Mouse (Mus musculus) splenic B cell, adult 2 months (primary cell): Measurements from ENCODE around the gene Adcy2.
A peak's percentile ranks its signal among the peaks of the same experiment; 100 is the strongest.

Experiments
- DNase-seq: peaks from one replicate; pipeline ENCODE4 v3.0.0-alpha.2; 2011; ENCODE audit warnings: low read depth, low spot score
- H3K27me3 ChIP-seq: 2 replicates; pipeline ENCODE4 v1.6.1; 2012; ENCODE audit warnings: mild to moderate bottlenecking, low read length, moderate library complexity, mixed read lengths; ENCODE audit not compliant: control insufficient read depth, poor library complexity, insufficient read depth, severe bottlenecking
- H3K36me3 ChIP-seq: 2 replicates; pipeline ENCODE4 v1.6.1; 2012; ENCODE audit warnings: mild to moderate bottlenecking, low read length, moderate library complexity, mixed read lengths; ENCODE audit not compliant: control insufficient read depth, poor library complexity, insufficient read depth, severe bottlenecking

Gene Adcy2

DNA sequence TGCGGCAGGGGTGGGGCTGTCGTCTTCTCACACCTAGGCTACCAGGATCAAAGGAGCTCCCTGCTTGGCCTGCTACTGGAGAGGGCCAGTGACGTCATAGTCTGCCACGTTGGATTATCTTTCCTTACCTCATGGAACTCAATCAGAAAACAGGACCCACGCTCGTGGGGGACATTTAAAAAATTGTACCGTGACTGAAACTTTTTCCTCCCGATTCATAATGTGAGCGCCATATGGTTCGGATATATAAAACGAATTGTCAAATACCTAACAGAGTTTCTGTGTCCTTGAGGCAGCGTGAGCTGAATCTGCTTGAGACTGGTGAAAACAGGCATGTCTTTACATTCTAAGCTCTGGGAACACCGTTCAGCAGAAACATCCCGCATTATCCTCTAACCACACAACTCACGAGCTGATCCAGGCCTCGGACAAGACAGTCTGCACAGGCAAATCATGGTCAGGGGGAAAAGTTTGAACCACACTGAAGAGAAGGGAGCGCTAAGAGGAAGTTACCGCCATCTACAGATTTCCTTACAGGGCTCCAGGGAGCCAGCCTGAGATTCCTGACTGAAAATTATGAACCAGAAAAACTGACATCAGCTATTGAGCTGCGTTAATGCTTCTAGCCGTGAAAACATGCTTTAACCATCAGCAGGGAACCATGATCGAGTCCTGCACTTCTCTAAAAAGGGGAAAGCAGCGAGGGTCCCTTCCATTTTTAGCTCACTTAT lies 1.4 kb downstream of the Adcy2 start:
- DNase-seq: no peak
- Histone ChIP-seq H3K27me3 (no peaks in the 10 kb centered on the region), H3K36me3 (no peaks in the 10 kb centered on the region)

GRCm38 (mm10) chr13:68997386-68997785 lies 2.0 kb downstream of the Adcy2 start:
- Histone ChIP-seq H3K27me3 (no peaks in the 10 kb centered on the region), H3K36me3 (no peaks in the 10 kb centered on the region)
- no peak for DNase-seq

DNA sequence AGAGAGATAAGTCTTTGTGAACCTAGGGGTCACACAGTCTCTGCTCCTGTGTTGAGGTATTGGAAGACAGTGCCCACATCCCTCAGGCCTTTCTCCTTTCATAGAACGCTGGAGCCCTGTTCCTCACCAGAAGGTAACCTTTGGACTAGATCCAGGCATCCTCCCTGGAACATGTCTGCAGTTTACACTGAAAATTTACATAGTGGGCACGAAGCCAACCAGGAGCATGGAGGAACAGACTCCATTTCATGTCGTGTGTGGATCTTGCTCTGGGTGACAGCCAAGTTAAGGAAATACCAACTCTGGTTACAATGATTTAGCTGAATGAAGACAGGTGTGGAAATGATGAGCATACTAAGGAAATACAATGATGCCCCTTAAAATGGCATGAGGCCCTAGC lies 2.7 kb downstream of the Adcy2 start:
- DNase-seq: no peak
- Histone ChIP-seq H3K27me3 (no peaks in the 10 kb centered on the region), H3K36me3 (no peaks in the 10 kb centered on the region)

DNA sequence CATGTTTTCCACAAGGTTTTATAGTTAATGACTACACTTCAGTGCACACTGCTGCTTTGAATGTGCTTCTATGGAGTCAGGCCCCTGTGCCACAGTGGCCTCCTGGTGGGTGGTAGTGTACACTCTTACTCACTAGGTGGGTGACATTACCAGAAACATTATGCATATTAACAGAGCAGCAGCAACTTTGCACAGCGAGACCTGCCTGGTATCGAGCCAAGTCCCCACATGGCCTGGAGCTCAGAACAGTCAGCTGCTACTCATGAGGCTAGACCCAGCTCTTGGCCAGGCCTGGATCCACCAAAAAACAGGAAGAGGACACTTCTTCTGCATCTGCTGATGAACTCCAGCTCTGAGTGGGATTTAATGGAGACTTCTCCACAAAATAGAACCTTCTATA lies 13.6 kb downstream of the Adcy2 start:
- no peak for DNase-seq
- no peaks in the 10 kb centered on the region for H3K27me3 ChIP-seq
- H3K36me3 ChIP-seq: no peaks in the 10 kb centered on the region

DNA sequence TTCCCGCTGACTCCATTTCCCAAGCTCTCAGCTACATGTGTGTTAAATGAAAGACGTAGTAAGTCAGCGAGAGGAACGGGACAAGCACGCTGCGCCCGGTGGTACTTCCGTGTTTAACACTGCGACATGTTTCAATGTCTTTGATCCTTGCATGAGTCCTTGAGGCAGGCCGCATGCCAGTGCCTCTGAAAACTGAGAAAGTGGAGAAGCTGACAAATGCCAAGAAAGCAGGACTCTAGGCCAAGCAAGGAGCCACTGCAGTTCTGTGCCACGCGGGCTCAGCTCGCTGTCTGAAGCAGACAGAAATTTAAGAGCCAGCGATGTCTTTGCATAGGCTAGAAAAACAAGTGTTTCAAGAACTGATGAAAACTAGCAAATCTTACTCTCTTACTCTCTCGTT lies 15.3 kb downstream of the Adcy2 start:
- DNase-seq: no peak
- Histone ChIP-seq H3K36me3 (no peaks in the 10 kb centered on the region), H3K27me3 (no peaks in the 10 kb centered on the region)

- no peak for DNase-seq
- Histone ChIP-seq H3K36me3 (no peaks in the 10 kb centered on the region), H3K27me3 (no peaks in the 10 kb centered on the region)
Observed at GRCm38 (mm10) chr13:68981048-68981447, 18.3 kb downstream of the Adcy2 start.

- Histone ChIP-seq H3K27me3 (no peaks in the 10 kb centered on the region), H3K36me3 (no peaks in the 10 kb centered on the region)
- DNase-seq: no peak
Observed at GRCm38 (mm10) chr13:68973143-68973542, 26.2 kb downstream of the Adcy2 start.

GRCm38 (mm10) chr13:68961580-68961979 lies 37.8 kb downstream of the Adcy2 start:
- no peak for DNase-seq
- Histone ChIP-seq H3K36me3 (no peaks in the 10 kb centered on the region), H3K27me3 (no peaks in the 10 kb centered on the region)

DNA sequence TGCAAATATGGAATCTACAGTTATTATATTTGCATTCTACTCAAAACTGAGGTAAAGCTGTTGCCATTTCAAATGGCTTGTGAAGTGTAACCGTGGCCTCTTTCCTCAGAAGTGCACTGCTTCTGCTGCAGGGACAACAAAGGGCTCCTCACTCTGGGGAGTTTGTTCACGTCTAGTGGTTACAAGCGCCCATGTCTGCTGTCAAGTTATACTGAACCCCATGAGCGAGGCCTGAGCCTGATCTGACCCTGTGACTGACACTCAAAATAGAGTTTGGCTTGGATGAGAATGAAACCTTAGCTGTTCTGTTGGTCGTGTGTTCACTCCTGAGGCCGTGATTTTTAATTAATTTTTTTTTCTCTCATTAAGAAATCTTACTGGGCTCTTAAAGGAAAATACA lies 38.8 kb downstream of the Adcy2 start:
- Histone ChIP-seq H3K27me3 (no peaks in the 10 kb centered on the region), H3K36me3 (no peaks in the 10 kb centered on the region)
- DNase-seq: no peak

DNA sequence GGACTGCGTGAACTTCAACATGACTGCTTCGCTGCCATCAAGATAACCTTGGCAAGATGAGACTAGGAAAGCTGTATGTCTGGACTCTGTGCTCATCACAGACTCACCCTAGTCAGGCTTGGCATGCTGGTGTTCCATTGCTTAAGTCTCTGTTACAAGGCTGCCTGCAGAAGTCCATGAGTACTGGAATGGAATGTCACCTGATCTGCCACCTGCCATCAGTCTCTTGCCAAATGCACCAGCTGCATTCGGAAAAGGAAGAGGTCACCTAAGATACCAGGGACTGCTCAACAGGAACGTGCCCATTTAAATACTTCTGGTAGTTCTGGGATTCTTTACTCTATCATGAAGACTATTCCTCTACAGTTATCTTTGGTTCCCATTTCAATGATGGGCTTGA lies 39.9 kb downstream of the Adcy2 start:
- no peak for DNase-seq
- no peaks in the 10 kb centered on the region for H3K27me3 ChIP-seq
- H3K36me3 ChIP-seq: no peaks in the 10 kb centered on the region

- DNase-seq: no peak
- H3K36me3 ChIP-seq: no peaks in the 10 kb centered on the region
- H3K27me3 ChIP-seq: no peaks in the 10 kb centered on the region
Observed at GRCm38 (mm10) chr13:68942735-68943134, 56.6 kb downstream of the Adcy2 start.

GRCm38 (mm10) chr13:68941429-68941828 lies 57.9 kb downstream of the Adcy2 start:
- no peak for DNase-seq
- H3K27me3 ChIP-seq: no peaks in the 10 kb centered on the region
- no peaks in the 10 kb centered on the region for H3K36me3 ChIP-seq

- no peak for DNase-seq
- no peaks in the 10 kb centered on the region for H3K27me3 ChIP-seq
- H3K36me3 ChIP-seq: no peaks in the 10 kb centered on the region
Observed at GRCm38 (mm10) chr13:68932283-68932647, 67.1 kb downstream of the Adcy2 start.

GRCm38 (mm10) chr13:68931602-68932282 lies 67.6 kb downstream of the Adcy2 start:
- DNase-seq: no peak
- H3K27me3 ChIP-seq: no peaks in the 10 kb centered on the region
- no peaks in the 10 kb centered on the region for H3K36me3 ChIP-seq

- H3K27me3 ChIP-seq: no peaks in the 10 kb centered on the region
- DNase-seq: peak; percentile 8
- H3K36me3 ChIP-seq: no peaks in the 10 kb centered on the region
Observed at GRCm38 (mm10) chr13:68928469-68928868, 70.9 kb downstream of the Adcy2 start.
